Mouse (Mus musculus): Measurements from ENCODE around the gene Met. TPM values are rescaled to one million over a fixed set of nuclear protein-coding genes. Genes with fewer than 3 reads are reported as not detected.

The Met gene
- polyA plus RNA-seq, 1 experiment, result 13.0 TPM

GRCm38 (mm10) chr6:17573227-17573626 lies 109.6 kb downstream of the Met start:
- no peaks in the 10 kb centered on the region for H3K36me3 ChIP-seq (ENCODE audit: control insufficient read depth, insufficient read depth, low read length, poor library complexity, severe bottlenecking)
- H3K4me1 ChIP-seq (ENCODE audit: control insufficient read depth, insufficient read depth, low read length), result no peaks in the 10 kb centered on the region
- H3K4me3 ChIP-seq (ENCODE audit: low read depth, low read length), result no peak overlapping the region
- H3K9me3 ChIP-seq (replicated peaks; ENCODE audit: control insufficient read depth, insufficient read depth, low read length, poor library complexity, severe bottlenecking), result no peaks in the 10 kb centered on the region
- no peak for TF ChIP-seq POLR2A (IDR thresholded peaks at IDR 0.05; ENCODE audit: insufficient read depth, low read length)
- no peak for TF ChIP-seq CTCF (IDR thresholded peaks at IDR 0.05; ENCODE audit: low read depth, low read length)
- no peak for TF ChIP-seq EP300 (IDR thresholded peaks at IDR 0.05; ENCODE audit: insufficient read depth, low read depth, low read length)
- H3K27me3 ChIP-seq (ENCODE audit: control insufficient read depth, insufficient read depth, low read length, poor library complexity, severe bottlenecking), result no peaks in the 10 kb centered on the region; the same call in 1 of the 2 replicates
- H3K27ac ChIP-seq (ENCODE audit: insufficient read depth, low read length), result no peak overlapping the region
- H3K9ac ChIP-seq (ENCODE audit: low read depth, poor library complexity, severe bottlenecking), result no peak overlapping the region

GRCm38 (mm10) chr6:17573732-17574131 lies 110.1 kb downstream of the Met start:
- Histone ChIP-seq H3K9ac (ENCODE audit: low read depth, poor library complexity, severe bottlenecking) (no peak overlapping the region), H3K27ac (ENCODE audit: insufficient read depth, low read length) (no peak overlapping the region), H3K27me3 (ENCODE audit: control insufficient read depth, insufficient read depth, low read length, poor library complexity, severe bottlenecking) (no peaks in the 10 kb centered on the region; the same call in 1 of the 2 replicates), H3K9me3 (replicated peaks; ENCODE audit: control insufficient read depth, insufficient read depth, low read length, poor library complexity, severe bottlenecking) (no peaks in the 10 kb centered on the region), H3K4me1 (ENCODE audit: control insufficient read depth, insufficient read depth, low read length) (no peaks in the 10 kb centered on the region), H3K36me3 (ENCODE audit: control insufficient read depth, insufficient read depth, low read length, poor library complexity, severe bottlenecking) (no peaks in the 10 kb centered on the region), H3K4me3 (ENCODE audit: low read depth, low read length) (no peak overlapping the region)
- TF ChIP-seq POLR2A (IDR thresholded peaks at IDR 0.05; ENCODE audit: insufficient read depth, low read length) (no peak), CTCF (IDR thresholded peaks at IDR 0.05; ENCODE audit: low read depth, low read length) (no peak), EP300 (IDR thresholded peaks at IDR 0.05; ENCODE audit: insufficient read depth, low read depth, low read length) (no peak)

- TF ChIP-seq EP300 (IDR thresholded peaks at IDR 0.05; ENCODE audit: insufficient read depth, low read depth, low read length) (no peak), CTCF (IDR thresholded peaks at IDR 0.05; ENCODE audit: low read depth, low read length) (no peak), POLR2A (IDR thresholded peaks at IDR 0.05; ENCODE audit: insufficient read depth, low read length) (no peak)
Observed at GRCm38 (mm10) chr6:17578092-17578760, 114.6 kb downstream of the Met start.

DNA sequence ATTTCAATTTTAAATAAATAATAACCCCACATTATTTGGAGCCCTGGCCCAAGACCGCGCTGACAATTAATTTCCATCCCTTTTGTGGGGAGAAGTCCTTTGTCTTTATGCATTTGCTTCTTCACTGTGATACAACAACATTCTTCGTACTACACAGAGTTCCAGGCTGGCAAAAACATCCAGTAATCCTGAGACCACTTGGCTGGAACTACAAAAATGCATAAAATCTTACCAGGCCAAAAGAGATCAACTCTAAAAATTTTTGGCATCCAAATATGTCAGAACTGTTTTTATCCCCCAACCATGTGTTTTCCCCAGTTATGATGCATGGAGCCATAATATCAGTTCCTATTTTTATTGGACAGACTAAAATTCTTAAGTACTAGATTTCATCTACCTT lies 116.7 kb downstream of the Met start:
- H3K4me1 ChIP-seq (ENCODE audit: control insufficient read depth, insufficient read depth, low read length), result no peaks in the 10 kb centered on the region
- no peaks in the 10 kb centered on the region for H3K36me3 ChIP-seq (ENCODE audit: control insufficient read depth, insufficient read depth, low read length, poor library complexity, severe bottlenecking)
- TF ChIP-seq CTCF (IDR thresholded peaks at IDR 0.05; ENCODE audit: low read depth, low read length) (no peak), POLR2A (IDR thresholded peaks at IDR 0.05; ENCODE audit: insufficient read depth, low read length) (no peak), EP300 (IDR thresholded peaks at IDR 0.05; ENCODE audit: insufficient read depth, low read depth, low read length) (no peak)
- no peak overlapping the region for H3K27ac ChIP-seq (ENCODE audit: insufficient read depth, low read length)
- H3K9me3 ChIP-seq (replicated peaks; ENCODE audit: control insufficient read depth, insufficient read depth, low read length, poor library complexity, severe bottlenecking), result no peaks in the 10 kb centered on the region
- H3K27me3 ChIP-seq (ENCODE audit: control insufficient read depth, insufficient read depth, low read length, poor library complexity, severe bottlenecking), result no peaks in the 10 kb centered on the region
- H3K9ac ChIP-seq (ENCODE audit: low read depth, poor library complexity, severe bottlenecking), result no peak overlapping the region
- no peak overlapping the region for H3K4me3 ChIP-seq (ENCODE audit: low read depth, low read length)

More at GRCm38 (mm10) chr6:17578092-17578760, 114.6 kb downstream of the Met start:
- no peak overlapping the region for H3K9ac ChIP-seq (ENCODE audit: low read depth, poor library complexity, severe bottlenecking)
- H3K4me1 ChIP-seq (ENCODE audit: control insufficient read depth, insufficient read depth, low read length), result no peaks in the 10 kb centered on the region
- no peaks in the 10 kb centered on the region for H3K27me3 ChIP-seq (ENCODE audit: control insufficient read depth, insufficient read depth, low read length, poor library complexity, severe bottlenecking)
- H3K27ac ChIP-seq (ENCODE audit: insufficient read depth, low read length), result no peak overlapping the region
- H3K36me3 ChIP-seq (ENCODE audit: control insufficient read depth, insufficient read depth, low read length, poor library complexity, severe bottlenecking), result no peaks in the 10 kb centered on the region
- H3K9me3 ChIP-seq (replicated peaks; ENCODE audit: control insufficient read depth, insufficient read depth, low read length, poor library complexity, severe bottlenecking), result no peaks in the 10 kb centered on the region
- H3K4me3 ChIP-seq (ENCODE audit: low read depth, low read length), result no peak overlapping the region

DNA sequence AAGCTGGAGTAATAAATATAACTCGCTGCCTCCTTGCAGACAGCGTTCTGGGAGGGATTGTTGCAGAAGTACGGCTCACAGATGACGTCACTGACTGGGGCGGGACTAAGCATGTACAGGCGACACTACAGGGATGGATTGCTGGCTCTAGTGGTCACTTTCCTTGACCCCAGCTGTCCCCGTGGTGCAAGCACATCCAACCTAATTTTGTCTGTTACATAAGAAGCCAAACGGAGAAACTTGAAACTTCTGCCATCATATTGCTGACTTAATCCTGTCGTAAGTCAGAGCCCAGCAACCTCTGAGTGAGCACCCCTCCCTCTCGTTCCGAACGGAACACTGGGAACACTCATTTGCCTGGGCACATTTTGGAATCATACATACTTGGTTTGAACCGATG lies 120.4 kb downstream of the Met start:
- H3K27me3 ChIP-seq (ENCODE audit: control insufficient read depth, insufficient read depth, low read length, poor library complexity, severe bottlenecking), result no peaks in the 10 kb centered on the region
- no peak overlapping the region for H3K27ac ChIP-seq (ENCODE audit: insufficient read depth, low read length)
- H3K9ac ChIP-seq (ENCODE audit: low read depth, poor library complexity, severe bottlenecking), result no peak overlapping the region
- TF ChIP-seq POLR2A (IDR thresholded peaks at IDR 0.05; ENCODE audit: insufficient read depth, low read length) (no peak), EP300 (IDR thresholded peaks at IDR 0.05; ENCODE audit: insufficient read depth, low read depth, low read length) (no peak), CTCF (IDR thresholded peaks at IDR 0.05; ENCODE audit: low read depth, low read length) (no peak)
- H3K9me3 ChIP-seq (replicated peaks; ENCODE audit: control insufficient read depth, insufficient read depth, low read length, poor library complexity, severe bottlenecking), result no peaks in the 10 kb centered on the region
- no peaks in the 10 kb centered on the region for H3K36me3 ChIP-seq (ENCODE audit: control insufficient read depth, insufficient read depth, low read length, poor library complexity, severe bottlenecking)
- H3K4me1 ChIP-seq (ENCODE audit: control insufficient read depth, insufficient read depth, low read length), result no peaks in the 10 kb centered on the region
- no peak overlapping the region for H3K4me3 ChIP-seq (ENCODE audit: low read depth, low read length)

All from ES-Bruce4 (cell line).